Mouse (Mus musculus): ENCODE data around the gene Arid3a. TPM values are rescaled to one million over a fixed set of nuclear protein-coding genes. Genes with fewer than 3 reads are reported as not detected.

The Arid3a gene
- 11.8 and 12.5 TPM in 2 replicates for total RNA-seq (2012; rRNA removed)
- 10 to 100 TPM in 1 of 2 experiments, not detected in 1; 17.2 TPM for polyA plus RNA-seq (2012; ENCODE audit: insufficient read depth in 1 of 2, insufficient read length in 2 of 2, low read depth in 1 of 2, low replicate concordance in 2 of 2, missing spikeins in 1 of 2)

- peak; percentile 97 for DNase-seq (ENCODE audit: low read depth, low spot score)
- peak within 1 kb of the TSS; percentile 79 to 90 for H3K4me3 ChIP-seq (ENCODE audit: control insufficient read depth in 1 of 2, insufficient read depth in 1 of 2, low read depth in 2 of 2, low read length in 2 of 2)
- H3K36me3 ChIP-seq (ENCODE audit: control insufficient read depth in 1 of 2, insufficient read depth in 2 of 2, low read length in 2 of 2) = no peaks in the 10 kb centered on the region; a peak in 1 of 4 replicates
- H3K9ac ChIP-seq (ENCODE audit: control insufficient read depth, low read depth, low read length, poor library complexity, severe bottlenecking) = peak within 1 kb of the TSS; percentile 93
- peaks cover 9% of the 10 kb centered on the region for H3K79me2 ChIP-seq (ENCODE audit: control insufficient read depth, insufficient read depth, low read length, poor library complexity)
- peaks cover 0 to 6% of the 10 kb centered on the region in 2 experiments; a peak in 1 of 4 replicates for H3K4me1 ChIP-seq (ENCODE audit: control insufficient read depth in 1 of 2, insufficient read depth in 2 of 2, low read length in 2 of 2)
- no peaks in the 10 kb centered on the region for H3K9me3 ChIP-seq (replicated peaks; ENCODE audit: insufficient read depth, low read length)
- no peaks in the 10 kb centered on the region for H3K27me3 ChIP-seq (ENCODE audit: control insufficient read depth in 1 of 2, insufficient read depth in 2 of 2, low read length in 2 of 2)
- peak within 1 kb of the TSS; percentile 76 for H3K27ac ChIP-seq (ENCODE audit: control insufficient read depth, low read depth, low read length)
- peak; percentile 56 for TF ChIP-seq MAX (IDR thresholded peaks at IDR 0.05; ENCODE audit: low read length)
- TF ChIP-seq ZNF384 (IDR thresholded peaks at IDR 0.05; ENCODE audit: low read depth, low read length) = no peak
- TF ChIP-seq MYB (IDR thresholded peaks at IDR 0.05; ENCODE audit: low read depth, low read length) = no peak
- 0 out of 2 replicates have a peak, but pooled peaks have one; percentile 35 for TF ChIP-seq ZMIZ1 (IDR thresholded peaks at IDR 0.05; ENCODE audit: low read depth, low read length)
- TF ChIP-seq TBP (IDR thresholded peaks at IDR 0.05; ENCODE audit: low read depth, low read length) = peak; percentile 76
- peak; percentile 45; the same call in 1 of the 2 replicates for TF ChIP-seq POLR2AphosphoS2 (IDR thresholded peaks at IDR 0.05; ENCODE audit: low read length)
- TF ChIP-seq E2F4 (IDR thresholded peaks at IDR 0.05; ENCODE audit: borderline replicate concordance, low read depth, low read length) = peak; percentile 61; the same call in 1 of the 2 replicates
- TF ChIP-seq POLR2A (IDR thresholded peaks at IDR 0.05; ENCODE audit: control insufficient read depth in 1 of 2, insufficient read depth in 1 of 2, low read depth in 1 of 2, low read length in 2 of 2, poor library complexity in 1 of 2) = peak; percentile 44 to 66; a peak in 2 of 4 replicates
- TF ChIP-seq NELFE (IDR thresholded peaks at IDR 0.05; ENCODE audit: low read depth, low read length) = peak; percentile 15
- TF ChIP-seq SIN3A (IDR thresholded peaks at IDR 0.05; ENCODE audit: low read length) = peak; percentile 99
- no peak for TF ChIP-seq RCOR1 (IDR thresholded peaks at IDR 0.05; ENCODE audit: low read depth, low read length)
- TF ChIP-seq HCFC1 (IDR thresholded peaks at IDR 0.05; ENCODE audit: low read depth, low read length) = peak; percentile 86
- TF ChIP-seq GABPA (IDR thresholded peaks at IDR 0.05; ENCODE audit: low read depth, low read length) = no peak
- TF ChIP-seq EP300 (IDR thresholded peaks at IDR 0.05; ENCODE audit: low read depth in 1 of 2, low read length in 2 of 2) = no peak
- peak; percentile 87 for TF ChIP-seq ELF1 (IDR thresholded peaks at IDR 0.05; ENCODE audit: low read depth, low read length)
- peak; percentile 55; the same call in 1 of the 2 replicates for TF ChIP-seq ETS1 (IDR thresholded peaks at IDR 0.05; ENCODE audit: low read depth, low read length)
- TF ChIP-seq CHD1 (IDR thresholded peaks at IDR 0.05; ENCODE audit: low read depth, low read length) = 0 out of 2 replicates have a peak, but pooled peaks have one; percentile 3
- 0 out of 2 replicates have a peak, but pooled peaks have one; percentile 20 for TF ChIP-seq MYC (IDR thresholded peaks at IDR 0.05; ENCODE audit: low read depth, low read length)
- TF ChIP-seq NRF1 (IDR thresholded peaks at IDR 0.05; ENCODE audit: insufficient read depth, low read depth, low read length, poor library complexity, severe bottlenecking) = peak; percentile 60
- peak; percentile 56 for TF ChIP-seq USF1 (IDR thresholded peaks at IDR 0.05; ENCODE audit: low read depth, low read length)
- no peak; the same call in 1 of the 2 replicates for TF ChIP-seq TCF12 (IDR thresholded peaks at IDR 0.05; ENCODE audit: low read depth, low read length)
- peak; percentile 53 for TF ChIP-seq MXI1 (IDR thresholded peaks at IDR 0.05; ENCODE audit: low read depth, low read length)
- TF ChIP-seq MAZ (IDR thresholded peaks at IDR 0.05; ENCODE audit: low read depth, low read length) = peak; percentile 97
- TF ChIP-seq SMC3 (IDR thresholded peaks at IDR 0.05; ENCODE audit: low read depth, low read length) = 0 out of 2 replicates have a peak, but pooled peaks have one; percentile 0
- TF ChIP-seq USF2 (IDR thresholded peaks at IDR 0.05; ENCODE audit: borderline replicate concordance in 1 of 2, insufficient read depth in 1 of 2, low read depth in 1 of 2, low read length in 2 of 2) = no peak
- TF ChIP-seq UBTF (IDR thresholded peaks at IDR 0.05; ENCODE audit: borderline replicate concordance, insufficient read depth, low read depth, low read length) = peak; percentile 42; the same call in 1 of the 2 replicates
- no peak for TF ChIP-seq CTCF (IDR thresholded peaks at IDR 0.05 in 2 of 3, conservative IDR thresholded peaks at IDR 0.05 in 1 of 3; ENCODE audit: control insufficient read depth in 1 of 3, insufficient read depth in 1 of 3, low read depth in 2 of 3, low read length in 3 of 3, poor library complexity in 1 of 3, severe bottlenecking in 1 of 3)
Measured at GRCm38 (mm10) chr10:79926491-79927323, at the start of gene Arid3a. Gene Arid3a, plus strand, starts transcription at chr10:79927043.
